Mouse (Mus musculus) frontal cortex, adult (tissue): ENCODE data around the gene Slc25a48.

ENCODE experiments used
- ATAC-seq: cut with Nextera tagmentation; 2 replicates; pipeline ENCODE4 v1.9.2; 2017; ENCODE audit warnings: mild to moderate bottlenecking, moderate library complexity, mixed read lengths; ENCODE audit not compliant: low TSS enrichment

The Slc25a48 gene

DNA sequence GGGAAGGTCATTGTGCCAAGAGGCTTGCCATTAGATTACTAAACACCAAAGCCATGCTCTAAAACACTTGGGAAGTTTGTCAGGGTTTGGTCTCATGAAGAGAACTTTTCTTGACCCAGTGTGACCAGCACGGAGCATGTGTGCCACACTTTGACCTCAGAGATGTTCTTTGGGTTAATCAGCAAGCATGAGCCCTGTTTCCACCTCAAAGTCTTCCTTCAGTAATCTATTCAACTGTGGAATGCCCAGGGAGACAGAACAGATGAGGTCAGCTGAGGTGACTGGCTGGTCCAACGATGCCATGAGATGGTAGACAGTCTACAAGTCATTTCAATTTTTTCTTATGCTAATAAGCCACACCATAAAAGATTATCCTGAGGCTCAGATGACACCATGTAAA is 71.6 kb downstream of the Slc25a48 start:
- no peak for ATAC-seq

GRCm38 (mm10) chr13:56513595-56513994 is 75.4 kb downstream of the Slc25a48 start:
- no peak for ATAC-seq

DNA sequence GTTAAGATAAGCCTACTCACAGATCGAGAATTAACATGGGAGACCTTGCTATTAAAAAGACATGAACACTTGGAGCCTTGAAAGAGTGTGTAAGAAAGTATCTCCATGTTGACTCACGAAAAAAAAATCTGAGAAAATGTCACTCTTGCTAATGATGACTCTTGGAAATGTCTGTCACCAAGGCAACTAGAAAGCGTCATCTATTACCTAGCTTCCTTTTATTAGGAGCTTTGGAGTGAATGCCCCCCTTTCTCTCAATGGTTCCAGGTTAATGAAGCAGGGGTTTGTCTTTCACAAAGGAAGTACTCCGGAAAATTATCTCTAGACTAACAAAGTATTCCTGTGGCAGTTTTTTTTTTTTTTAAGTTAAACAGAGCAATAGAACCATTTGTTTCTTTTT is 78.2 kb downstream of the Slc25a48 start:
- ATAC-seq: no peak

DNA sequence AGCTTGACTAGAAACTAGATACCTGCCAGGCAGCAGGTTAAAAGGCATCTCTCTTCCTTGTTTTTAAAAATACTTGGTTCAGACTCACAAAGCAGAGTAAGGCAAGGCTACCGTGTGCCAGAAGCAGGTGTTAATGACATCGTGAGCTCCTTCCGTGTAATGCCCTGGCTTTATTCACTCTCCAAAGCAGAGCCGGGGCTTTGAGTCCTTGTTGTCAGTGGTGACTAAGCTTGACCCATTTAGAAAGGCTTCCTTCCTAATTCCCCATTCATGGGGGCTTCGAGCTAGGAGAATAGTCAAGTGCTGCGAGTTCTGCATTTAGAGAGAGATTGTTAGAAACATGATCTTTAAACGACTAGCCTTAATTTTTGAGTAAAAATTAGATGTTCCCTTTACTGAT is 78.7 kb downstream of the Slc25a48 start:
- no peak for ATAC-seq

DNA sequence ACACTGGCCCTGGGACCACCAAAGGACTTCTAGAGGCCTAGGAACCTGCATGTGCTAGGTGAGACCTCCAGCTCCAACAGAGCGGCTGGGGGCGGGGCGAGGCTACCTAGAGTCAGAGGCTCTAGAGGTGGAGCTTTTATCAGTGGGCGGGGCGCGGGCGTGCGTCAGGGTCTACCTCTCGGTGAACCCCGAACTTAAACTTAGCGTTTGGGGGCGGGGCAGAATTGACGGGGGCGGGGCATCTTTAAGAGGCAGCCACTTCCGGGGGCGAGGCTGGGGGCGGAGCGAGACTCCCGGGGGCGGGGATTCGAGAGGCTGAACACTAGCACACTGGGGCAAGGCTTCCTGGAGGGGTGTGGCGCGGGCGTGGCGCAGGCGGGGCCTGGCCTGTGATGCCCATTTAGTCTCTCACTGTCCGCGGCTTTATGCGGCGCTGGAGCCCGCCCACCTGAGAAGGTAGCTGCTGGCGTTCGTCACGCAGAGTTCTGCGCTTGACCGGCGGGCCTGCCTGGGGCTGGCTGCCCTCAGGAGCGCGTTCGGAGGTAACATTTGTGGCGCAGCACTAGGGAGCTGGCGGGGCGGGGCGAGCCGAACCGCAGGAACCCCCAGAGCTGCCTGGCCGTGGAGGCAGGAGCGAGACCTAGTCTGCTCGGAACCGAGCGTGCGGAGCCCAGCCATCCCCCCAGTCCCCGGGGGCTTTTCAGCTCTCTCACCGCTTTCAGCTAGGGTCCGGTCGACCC is 84.1 kb downstream of the Slc25a48 start, which contains the start of gene Fbxl21:
Gene Fbxl21 (plus strand): TSS at position 392 of the 740 bp plus-strand sequence.
- peak; percentile 100 for ATAC-seq

DNA sequence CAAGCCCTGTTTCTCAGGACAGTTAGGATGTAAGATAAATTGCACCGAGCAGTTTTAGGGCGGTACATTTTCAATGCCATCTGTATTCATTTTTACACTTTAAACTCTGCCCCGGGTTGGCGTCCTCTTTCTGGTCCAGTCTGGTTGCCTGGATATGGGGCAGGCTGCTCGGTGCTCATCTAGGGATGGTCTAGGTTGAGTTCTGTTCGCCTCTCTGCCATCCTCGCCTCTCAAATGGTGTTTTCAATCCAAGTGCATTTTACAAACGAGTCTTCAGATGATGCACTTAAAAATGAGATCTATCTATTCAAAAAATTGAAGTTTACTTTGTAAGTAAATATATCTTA is 84.6 kb downstream of the Slc25a48 start:
- ATAC-seq: no peak
